Mouse (Mus musculus) liver, embryonic 12.5 days (tissue): Measurements from ENCODE around the gene Mturn. TPM values are rescaled to one million over a fixed set of nuclear protein-coding genes. Genes with fewer than 3 reads are reported as not detected.
A peak's percentile ranks its signal among the peaks of the same experiment; 100 is the strongest.

Experiments
- ATAC-seq: fragments of 200-750 bp; cut with Nextera tagmentation; 2 replicates; pipeline ENCODE4 v1.8.0; 2017; ENCODE audit warnings: moderate number of reproducible peaks, mild to moderate bottlenecking, moderate library complexity
- H3K27ac ChIP-seq: fragments of 300-500 bp; sonication (generic); 2 replicates; pipeline ENCODE4 v1.5.1; 2016; ENCODE audit warnings: mild to moderate bottlenecking
- H3K27me3 ChIP-seq: fragments of 300-500 bp; sonication (generic); replicated peaks from 2 replicates; pipeline ENCODE4 v1.6.1; 2016; ENCODE audit warnings: mild to moderate bottlenecking, moderate library complexity
- H3K36me3 ChIP-seq: fragments of 300-500 bp; sonication (generic); 2 replicates; pipeline ENCODE4 v1.6.1; 2016; ENCODE audit warnings: mild to moderate bottlenecking, moderate library complexity
- H3K4me1 ChIP-seq: fragments of 300-500 bp; sonication (generic); 2 replicates; pipeline ENCODE4 v1.6.1; 2016
- H3K4me2 ChIP-seq: fragments of 300-500 bp; sonication (generic); 2 replicates; pipeline ENCODE4 v1.6.1; 2016; ENCODE audit warnings: mild to moderate bottlenecking, moderate library complexity
- H3K4me3 ChIP-seq: fragments of 300-500 bp; sonication (generic); 2 replicates; pipeline ENCODE4 v1.5.1; 2016; ENCODE audit warnings: mild to moderate bottlenecking, moderate library complexity
- H3K9ac ChIP-seq: fragments of 300-500 bp; sonication (generic); 2 replicates; pipeline ENCODE4 v1.6.1; 2016; ENCODE audit warnings: mild to moderate bottlenecking, moderate library complexity
- H3K9me3 ChIP-seq: fragments of 300-500 bp; sonication (generic); replicated peaks from 2 replicates; pipeline ENCODE4 v1.6.1; 2016; ENCODE audit warnings: mild to moderate bottlenecking, moderate library complexity
- WGBS: fragments of 180-500 bp; shearing (Covaris S2); methylation state at CpG from one replicate; pipeline ENCODE4 v1.1.7; 2016; ENCODE audit not compliant: insufficient replicate concordance; 5-methylcytosine and 5-hydroxymethylcytosine counted together
- polyA plus RNA-seq: library from polyadenylated mRNA; unstranded; fragments of >200 nt; fragmentation: Nextera tagmentation; extraction: Ambion mirVana; gene quantifications from 2 replicates; pipeline ENCODE4 v1.2.1, GENCODE M21; 2016

Mturn gene
- polyA plus RNA-seq = 0.72 and 1.1 TPM in 2 replicates

- WGBS = 6% methylated on average over 39 of the region's 48 CpGs
- Histone ChIP-seq H3K27me3 (peaks cover 47% of the 10 kb centered on the region), H3K9me3 (no peaks in the 10 kb centered on the region), H3K4me2 (peak within 1 kb of the TSS; percentile 100), H3K4me1 (peaks cover 37% of the 10 kb centered on the region), H3K27ac (0 out of 2 replicates have a peak within 1 kb of the TSS, but pooled peaks have one; percentile 43), H3K9ac (peak within 1 kb of the TSS; percentile 79), H3K36me3 (no peaks in the 10 kb centered on the region), H3K4me3 (peak within 1 kb of the TSS; percentile 79)
- ATAC-seq = peak; percentile 98
Observed at GRCm38 (mm10) chr6:54680891-54681745, at the start of gene Mturn. Gene Mturn, plus strand, starts transcription at chr6:54681624.

GRCm38 (mm10) chr6:54639877-54640276, 41.5 kb upstream of the Mturn start:
- no peaks in the 10 kb centered on the region for H3K27me3 ChIP-seq
- no peaks in the 10 kb centered on the region for H3K36me3 ChIP-seq
- H3K4me1 ChIP-seq = no peaks in the 10 kb centered on the region
- no peak overlapping the region for H3K4me3 ChIP-seq
- H3K4me2 ChIP-seq = no peak overlapping the region
- ATAC-seq = no peak
- no peaks in the 10 kb centered on the region for H3K9me3 ChIP-seq
- H3K9ac ChIP-seq = no peak overlapping the region
- no peak overlapping the region for H3K27ac ChIP-seq
- 73% methylated on average over 3 of the region's 3 CpGs for WGBS

- WGBS = 76% methylated on average over 2 of the region's 2 CpGs
- H3K4me2 ChIP-seq = no peak overlapping the region
- no peak for ATAC-seq
- H3K27ac ChIP-seq = no peak overlapping the region
- H3K36me3 ChIP-seq = no peaks in the 10 kb centered on the region
- H3K4me1 ChIP-seq = no peaks in the 10 kb centered on the region
- no peak overlapping the region for H3K4me3 ChIP-seq
- no peak overlapping the region for H3K9ac ChIP-seq
- H3K27me3 ChIP-seq = no peaks in the 10 kb centered on the region
- H3K9me3 ChIP-seq = no peaks in the 10 kb centered on the region
Observed at GRCm38 (mm10) chr6:54641953-54642352, 39.5 kb upstream of the Mturn start.

- H3K9me3 ChIP-seq = no peaks in the 10 kb centered on the region
- 35% methylated on average over 4 of the region's 4 CpGs for WGBS
- ATAC-seq = peak; percentile 63; the same call in 1 of the 2 replicates
- H3K4me3 ChIP-seq = no peak overlapping the region
- H3K4me2 ChIP-seq = no peak overlapping the region
- H3K9ac ChIP-seq = no peak overlapping the region
- H3K4me1 ChIP-seq = no peaks in the 10 kb centered on the region
- no peaks in the 10 kb centered on the region for H3K36me3 ChIP-seq
- no peak overlapping the region for H3K27ac ChIP-seq
- no peaks in the 10 kb centered on the region for H3K27me3 ChIP-seq
Observed at GRCm38 (mm10) chr6:54643181-54643580, 38.2 kb upstream of the Mturn start.

GRCm38 (mm10) chr6:54655471-54656095, 25.8 kb upstream of the Mturn start:
- no peaks in the 10 kb centered on the region for H3K27me3 ChIP-seq
- H3K27ac ChIP-seq = no peak overlapping the region
- no peaks in the 10 kb centered on the region for H3K9me3 ChIP-seq
- no peaks in the 10 kb centered on the region for H3K4me1 ChIP-seq
- H3K9ac ChIP-seq = no peak overlapping the region
- no peak overlapping the region for H3K4me2 ChIP-seq
- no peaks in the 10 kb centered on the region for H3K36me3 ChIP-seq
- 62% methylated on average over 11 of the region's 11 CpGs for WGBS
- no peak for ATAC-seq
- H3K4me3 ChIP-seq = no peak overlapping the region

GRCm38 (mm10) chr6:54657861-54658260, 23.6 kb upstream of the Mturn start:
- Histone ChIP-seq H3K4me1 (no peaks in the 10 kb centered on the region), H3K9ac (no peak overlapping the region), H3K9me3 (no peaks in the 10 kb centered on the region), H3K27ac (no peak overlapping the region), H3K36me3 (no peaks in the 10 kb centered on the region), H3K4me2 (no peak overlapping the region), H3K27me3 (no peaks in the 10 kb centered on the region), H3K4me3 (no peak overlapping the region)
- 86% methylated on average over 6 of the region's 6 CpGs for WGBS
- no peak for ATAC-seq

- H3K4me1 ChIP-seq = no peaks in the 10 kb centered on the region
- no peak overlapping the region for H3K4me2 ChIP-seq
- no peak overlapping the region for H3K27ac ChIP-seq
- no peaks in the 10 kb centered on the region for H3K9me3 ChIP-seq
- no peak overlapping the region for H3K9ac ChIP-seq
- ATAC-seq = no peak
- 66% methylated on average over 6 of the region's 6 CpGs for WGBS
- H3K36me3 ChIP-seq = no peaks in the 10 kb centered on the region
- H3K27me3 ChIP-seq = no peaks in the 10 kb centered on the region
- H3K4me3 ChIP-seq = no peak overlapping the region
Observed at GRCm38 (mm10) chr6:54669868-54670267, 11.6 kb upstream of the Mturn start.

- Histone ChIP-seq H3K4me2 (no peak overlapping the region), H3K27me3 (no peaks in the 10 kb centered on the region), H3K4me1 (no peaks in the 10 kb centered on the region), H3K9ac (no peak overlapping the region), H3K27ac (no peak overlapping the region), H3K4me3 (no peak overlapping the region), H3K9me3 (no peaks in the 10 kb centered on the region), H3K36me3 (no peaks in the 10 kb centered on the region)
- no peak for ATAC-seq
- WGBS = 45% methylated on average over 5 of the region's 5 CpGs
Observed at GRCm38 (mm10) chr6:54672901-54673300, 8.5 kb upstream of the Mturn start.

GRCm38 (mm10) chr6:54679686-54680085, 1.7 kb upstream of the Mturn start:
- WGBS = 47% methylated on average over 5 of the region's 5 CpGs
- Histone ChIP-seq H3K36me3 (no peaks in the 10 kb centered on the region), H3K27me3 (peaks cover 36% of the 10 kb centered on the region), H3K4me3 (no peak overlapping the region), H3K27ac (no peak overlapping the region), H3K9ac (no peak overlapping the region), H3K4me2 (no peak overlapping the region), H3K9me3 (no peaks in the 10 kb centered on the region), H3K4me1 (peaks cover 31% of the 10 kb centered on the region)
- ATAC-seq = no peak

GRCm38 (mm10) chr6:54681746-54682428, 463 bp downstream of the Mturn start:
- peak overlapping the region; percentile 79 for H3K4me3 ChIP-seq
- H3K9me3 ChIP-seq = no peaks in the 10 kb centered on the region
- peaks cover 47% of the 10 kb centered on the region for H3K27me3 ChIP-seq
- H3K4me1 ChIP-seq = peaks cover 39% of the 10 kb centered on the region
- H3K4me2 ChIP-seq = peak overlapping the region; percentile 100
- WGBS = under 1% methylated on average over 61 of the region's 61 CpGs
- peak; percentile 61 for ATAC-seq
- no peaks in the 10 kb centered on the region for H3K36me3 ChIP-seq
- 0 out of 2 replicates have a peak overlapping the region, but pooled peaks have one; percentile 43 for H3K27ac ChIP-seq
- H3K9ac ChIP-seq = peak overlapping the region; percentile 79

GRCm38 (mm10) chr6:54684085-54684484, 2.7 kb downstream of the Mturn start:
- H3K27ac ChIP-seq = no peak overlapping the region
- no peaks in the 10 kb centered on the region for H3K36me3 ChIP-seq
- H3K4me1 ChIP-seq = peaks cover 39% of the 10 kb centered on the region
- 69% methylated on average over 4 of the region's 4 CpGs for WGBS
- H3K4me2 ChIP-seq = no peak overlapping the region
- no peak overlapping the region for H3K9ac ChIP-seq
- H3K27me3 ChIP-seq = peaks cover 67% of the 10 kb centered on the region
- no peak for ATAC-seq
- no peak overlapping the region for H3K4me3 ChIP-seq
- H3K9me3 ChIP-seq = no peaks in the 10 kb centered on the region

- Histone ChIP-seq H3K36me3 (no peaks in the 10 kb centered on the region), H3K4me2 (no peak overlapping the region), H3K4me3 (no peak overlapping the region), H3K9me3 (no peaks in the 10 kb centered on the region), H3K27ac (no peak overlapping the region), H3K4me1 (peaks cover 33% of the 10 kb centered on the region), H3K27me3 (peaks cover 71% of the 10 kb centered on the region), H3K9ac (no peak overlapping the region)
- no peak for ATAC-seq
- 50% methylated on average over 5 of the region's 5 CpGs for WGBS
Observed at GRCm38 (mm10) chr6:54685103-54685502, 3.7 kb downstream of the Mturn start.
